Mouse (Mus musculus): ENCODE data around the gene Mcpt2. TPM values are rescaled to one million over a fixed set of nuclear protein-coding genes. Genes with fewer than 3 reads are reported as not detected.
"Not testable (repeated sequence)": the region's sequence is repeated elsewhere in the genome, so short reads cannot be mapped to it uniquely, and the experiment has no call there.

Gene Mcpt2
- not detected in 2 replicates for polyA plus RNA-seq (2015; fragmentation: Nextera tagmentation; extraction: Ambion mirVana)

- not testable (repeated sequence) for H3K4me3 ChIP-seq; H3K9ac ChIP-seq; H3K4me1 ChIP-seq (replicated peaks); ATAC-seq (ENCODE audit: low read depth); H3K36me3 ChIP-seq; H3K27ac ChIP-seq (replicated peaks); H3K4me2 ChIP-seq; H3K27me3 ChIP-seq; H3K9me3 ChIP-seq
- WGBS, result 78% methylated on average over 1 of the region's 1 CpGs
Observed at GRCm38 (mm10) chr14:56041792-56042191, at the start of gene Mcpt2. Mcpt2 (plus strand) TSS chr14:56042041.

GRCm38 (mm10) chr14:56013147-56013546 lies 28.7 kb upstream of the Mcpt2 start:
- Histone ChIP-seq H3K4me1 (replicated peaks) (no peaks in the 10 kb centered on the region), H3K27me3 (no peaks in the 10 kb centered on the region), H3K9ac (no peak overlapping the region), H3K4me2 (no peak overlapping the region), H3K27ac (replicated peaks) (no peak overlapping the region), H3K9me3 (no peaks in the 10 kb centered on the region), H3K4me3 (no peak overlapping the region), H3K36me3 (no peaks in the 10 kb centered on the region)
- WGBS, result 59% methylated on average over 3 of the region's 3 CpGs
- no peak for ATAC-seq (ENCODE audit: low read depth)

GRCm38 (mm10) chr14:56013924-56014323 lies 27.9 kb upstream of the Mcpt2 start:
- 93% methylated on average over 2 of the region's 2 CpGs for WGBS
- H3K36me3 ChIP-seq, result no peaks in the 10 kb centered on the region
- H3K9ac ChIP-seq, result no peak overlapping the region
- no peaks in the 10 kb centered on the region for H3K27me3 ChIP-seq
- no peak overlapping the region for H3K4me3 ChIP-seq
- H3K9me3 ChIP-seq, result no peaks in the 10 kb centered on the region
- no peaks in the 10 kb centered on the region for H3K4me1 ChIP-seq (replicated peaks)
- no peak for ATAC-seq (ENCODE audit: low read depth)
- H3K4me2 ChIP-seq, result no peak overlapping the region
- no peak overlapping the region for H3K27ac ChIP-seq (replicated peaks)

- not testable (repeated sequence) for H3K36me3 ChIP-seq; H3K9ac ChIP-seq; H3K4me1 ChIP-seq (replicated peaks); H3K27ac ChIP-seq (replicated peaks); H3K9me3 ChIP-seq; H3K4me2 ChIP-seq; H3K27me3 ChIP-seq; H3K4me3 ChIP-seq; ATAC-seq (ENCODE audit: low read depth)
- WGBS, result 87% methylated on average over 3 of the region's 3 CpGs
Observed at GRCm38 (mm10) chr14:56017671-56018070, 24.2 kb upstream of the Mcpt2 start, which contains the start of gene Mcpt1. Mcpt1 (plus strand) TSS chr14:56017971.

- Histone ChIP-seq H3K9ac (no peak overlapping the region), H3K4me1 (replicated peaks) (no peaks in the 10 kb centered on the region), H3K27me3 (no peaks in the 10 kb centered on the region), H3K4me3 (no peak overlapping the region), H3K27ac (replicated peaks) (no peak overlapping the region), H3K9me3 (no peaks in the 10 kb centered on the region), H3K36me3 (no peaks in the 10 kb centered on the region), H3K4me2 (no peak overlapping the region)
- ATAC-seq (ENCODE audit: low read depth), result no peak
- WGBS, result 84% methylated on average over 1 of the region's 1 CpGs
Observed at GRCm38 (mm10) chr14:56019446-56019845, 22.4 kb upstream of the Mcpt2 start.

- not testable (repeated sequence) for H3K27ac ChIP-seq (replicated peaks); ATAC-seq (ENCODE audit: low read depth); H3K9me3 ChIP-seq; H3K36me3 ChIP-seq; H3K4me3 ChIP-seq; H3K27me3 ChIP-seq; H3K4me1 ChIP-seq (replicated peaks); H3K4me2 ChIP-seq; H3K9ac ChIP-seq
- 82% methylated on average over 4 of the region's 4 CpGs for WGBS
Observed at GRCm38 (mm10) chr14:56021305-56021704, 20.5 kb upstream of the Mcpt2 start.

- H3K4me3 ChIP-seq; H3K4me1 ChIP-seq (replicated peaks); H3K27ac ChIP-seq (replicated peaks); H3K9ac ChIP-seq; ATAC-seq (ENCODE audit: low read depth); H3K27me3 ChIP-seq; H3K4me2 ChIP-seq; H3K9me3 ChIP-seq; H3K36me3 ChIP-seq: not testable (repeated sequence)
- 89% methylated on average over 3 of the region's 3 CpGs for WGBS
Observed at GRCm38 (mm10) chr14:56030395-56030794, 11.4 kb upstream of the Mcpt2 start, which contains the start of gene Mcpt9. Mcpt9 (minus strand) TSS chr14:56030495.

- Histone ChIP-seq H3K4me1 (replicated peaks) (no peaks in the 10 kb centered on the region), H3K27me3 (no peaks in the 10 kb centered on the region), H3K9me3 (no peaks in the 10 kb centered on the region), H3K27ac (replicated peaks) (no peak overlapping the region), H3K4me2 (no peak overlapping the region), H3K9ac (no peak overlapping the region), H3K4me3 (no peak overlapping the region), H3K36me3 (no peaks in the 10 kb centered on the region)
- WGBS, result 78% methylated on average over 2 of the region's 2 CpGs
- no peak for ATAC-seq (ENCODE audit: low read depth)
Observed at GRCm38 (mm10) chr14:56034433-56034832, 7.4 kb upstream of the Mcpt2 start.

- Histone ChIP-seq H3K9me3 (no peaks in the 10 kb centered on the region), H3K27me3 (no peaks in the 10 kb centered on the region), H3K4me1 (replicated peaks) (no peaks in the 10 kb centered on the region), H3K9ac (no peak overlapping the region), H3K27ac (replicated peaks) (no peak overlapping the region), H3K4me3 (no peak overlapping the region), H3K36me3 (no peaks in the 10 kb centered on the region), H3K4me2 (no peak overlapping the region)
- WGBS, result 85% methylated on average over 3 of the region's 3 CpGs
- no peak for ATAC-seq (ENCODE audit: low read depth)
Observed at GRCm38 (mm10) chr14:56055408-56055807, 13.6 kb downstream of the Mcpt2 start.

- Histone ChIP-seq H3K36me3 (no peaks in the 10 kb centered on the region), H3K4me2 (no peak overlapping the region), H3K27ac (replicated peaks) (no peak overlapping the region), H3K4me1 (replicated peaks) (no peaks in the 10 kb centered on the region), H3K27me3 (no peaks in the 10 kb centered on the region), H3K4me3 (no peak overlapping the region), H3K9me3 (no peaks in the 10 kb centered on the region), H3K9ac (no peak overlapping the region)
- WGBS, result 90% methylated on average over 4 of the region's 4 CpGs
- no peak for ATAC-seq (ENCODE audit: low read depth)
Observed at GRCm38 (mm10) chr14:56057722-56058121, 15.9 kb downstream of the Mcpt2 start.

- not testable (repeated sequence) for H3K4me2 ChIP-seq; H3K4me3 ChIP-seq; H3K27ac ChIP-seq (replicated peaks); H3K4me1 ChIP-seq (replicated peaks); H3K36me3 ChIP-seq; H3K9me3 ChIP-seq; H3K9ac ChIP-seq; H3K27me3 ChIP-seq; ATAC-seq (ENCODE audit: low read depth)
- 86% methylated on average over 3 of the region's 3 CpGs for WGBS
Observed at GRCm38 (mm10) chr14:56062213-56062612, 20.4 kb downstream of the Mcpt2 start, which contains the start of gene Mcpt4. Mcpt4 (minus strand) TSS chr14:56062313.

GRCm38 (mm10) chr14:56082016-56082415 lies 40.2 kb downstream of the Mcpt2 start:
- ATAC-seq (ENCODE audit: low read depth), result no peak
- no peaks in the 10 kb centered on the region for H3K36me3 ChIP-seq
- no peak overlapping the region for H3K4me2 ChIP-seq
- 75% methylated on average over 4 of the region's 4 CpGs for WGBS
- H3K9me3 ChIP-seq, result no peaks in the 10 kb centered on the region
- no peaks in the 10 kb centered on the region for H3K27me3 ChIP-seq
- no peak overlapping the region for H3K4me3 ChIP-seq
- no peaks in the 10 kb centered on the region for H3K4me1 ChIP-seq (replicated peaks)
- no peak overlapping the region for H3K9ac ChIP-seq
- no peak overlapping the region for H3K27ac ChIP-seq (replicated peaks)

GRCm38 (mm10) chr14:56085167-56085566 lies 43.3 kb downstream of the Mcpt2 start, which contains the start of gene Mcpt8:
Mcpt8 (minus strand) TSS chr14:56085273.
- 98% methylated on average over 2 of the region's 2 CpGs for WGBS
- Histone ChIP-seq H3K27me3 (no peaks in the 10 kb centered on the region), H3K36me3 (no peaks in the 10 kb centered on the region), H3K9me3 (no peaks in the 10 kb centered on the region), H3K4me2 (no peak within 1 kb of the TSS), H3K4me3 (no peak within 1 kb of the TSS), H3K4me1 (replicated peaks) (no peaks in the 10 kb centered on the region), H3K9ac (no peak within 1 kb of the TSS), H3K27ac (replicated peaks) (no peak within 1 kb of the TSS)
- no peak for ATAC-seq (ENCODE audit: low read depth)

Data from neural tube, embryonic 13.5 days (tissue).